Mouse (Mus musculus): ENCODE data around the gene Madd.

Gene Madd

GRCm38 (mm10) chr2:91169587-91170322 lies 13.9 kb downstream of the Madd start:
- no peak for DNase-seq

DNA sequence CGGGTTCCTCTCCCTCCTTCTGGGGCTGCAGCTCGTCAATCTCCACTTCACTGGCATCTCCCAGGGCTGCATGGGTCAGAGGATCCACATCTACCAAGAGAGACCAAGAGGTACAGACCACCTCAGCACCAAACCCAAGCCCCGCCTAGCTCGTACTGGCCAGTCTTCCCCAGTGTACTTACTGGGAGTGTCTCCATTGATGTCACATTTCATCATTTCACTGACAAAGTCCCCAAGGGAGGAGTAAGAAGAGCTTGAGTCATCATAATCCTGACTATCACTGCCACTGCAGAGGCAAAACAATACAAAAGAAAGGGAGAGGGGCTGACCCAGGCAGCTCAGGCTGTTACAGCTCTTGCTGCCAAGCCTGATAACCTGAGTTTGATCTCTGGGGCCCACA lies 16.0 kb downstream of the Madd start:
- no peak for DNase-seq

DNA sequence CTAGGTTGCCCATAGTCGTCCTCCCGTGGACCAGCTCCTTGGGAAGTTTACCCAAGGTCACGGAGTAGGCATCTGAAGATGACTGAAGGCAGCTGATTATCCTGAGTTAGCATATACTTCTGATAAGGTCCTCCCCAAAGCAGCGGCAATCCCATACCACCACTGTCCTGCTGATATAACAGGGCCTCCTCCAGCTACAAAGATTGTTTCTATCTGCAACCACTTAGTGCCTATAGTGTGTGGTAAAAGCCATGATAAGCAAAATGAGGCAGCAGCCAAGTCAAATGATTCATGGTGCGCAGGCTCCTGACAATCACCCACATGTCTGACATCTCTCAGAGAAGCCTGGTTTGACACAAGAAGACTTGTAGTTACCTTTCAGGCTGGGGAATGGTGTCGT lies 18.6 kb downstream of the Madd start:
- DNase-seq: no peak

DNA sequence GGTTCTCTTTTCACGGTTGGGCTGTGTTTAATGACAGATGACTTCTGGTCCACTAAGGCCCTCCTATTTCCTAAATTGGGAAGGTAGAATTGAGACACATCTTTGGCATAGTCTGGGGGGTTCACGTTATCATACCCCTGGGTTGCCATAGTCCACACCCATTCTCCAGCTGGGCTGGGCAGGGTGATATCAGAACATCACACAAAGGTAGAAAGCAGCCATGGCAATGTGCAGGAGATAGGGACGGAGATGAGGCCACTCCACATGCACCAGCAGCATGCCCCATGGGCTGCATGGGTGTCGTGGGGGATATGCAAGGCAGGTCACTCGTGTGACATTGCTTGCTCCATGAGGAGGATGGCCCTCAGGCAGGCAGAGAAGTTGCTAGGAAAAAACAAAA lies 20.1 kb downstream of the Madd start:
- DNase-seq: no peak

GRCm38 (mm10) chr2:91162952-91163351 lies 20.7 kb downstream of the Madd start:
- DNase-seq: no peak

DNA sequence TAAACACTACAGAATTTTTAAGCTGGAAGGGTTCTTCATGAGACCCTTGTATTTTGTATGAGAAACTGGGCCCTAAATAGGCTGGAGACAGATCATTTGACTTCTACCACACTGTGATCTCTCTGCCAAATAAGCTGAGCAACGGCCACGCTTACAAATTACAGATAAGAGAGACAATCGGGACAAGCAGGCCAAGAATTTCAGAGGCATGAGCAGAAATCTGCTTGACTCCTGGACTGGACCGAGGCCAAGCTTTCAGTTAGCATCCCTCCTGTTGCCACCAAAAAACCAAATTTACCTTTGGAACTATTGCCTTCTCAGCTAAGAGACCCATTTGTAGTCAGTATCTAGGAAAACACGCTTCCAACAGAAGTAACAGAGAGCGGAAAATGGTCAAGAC lies 23.0 kb downstream of the Madd start:
- no peak for DNase-seq

DNA sequence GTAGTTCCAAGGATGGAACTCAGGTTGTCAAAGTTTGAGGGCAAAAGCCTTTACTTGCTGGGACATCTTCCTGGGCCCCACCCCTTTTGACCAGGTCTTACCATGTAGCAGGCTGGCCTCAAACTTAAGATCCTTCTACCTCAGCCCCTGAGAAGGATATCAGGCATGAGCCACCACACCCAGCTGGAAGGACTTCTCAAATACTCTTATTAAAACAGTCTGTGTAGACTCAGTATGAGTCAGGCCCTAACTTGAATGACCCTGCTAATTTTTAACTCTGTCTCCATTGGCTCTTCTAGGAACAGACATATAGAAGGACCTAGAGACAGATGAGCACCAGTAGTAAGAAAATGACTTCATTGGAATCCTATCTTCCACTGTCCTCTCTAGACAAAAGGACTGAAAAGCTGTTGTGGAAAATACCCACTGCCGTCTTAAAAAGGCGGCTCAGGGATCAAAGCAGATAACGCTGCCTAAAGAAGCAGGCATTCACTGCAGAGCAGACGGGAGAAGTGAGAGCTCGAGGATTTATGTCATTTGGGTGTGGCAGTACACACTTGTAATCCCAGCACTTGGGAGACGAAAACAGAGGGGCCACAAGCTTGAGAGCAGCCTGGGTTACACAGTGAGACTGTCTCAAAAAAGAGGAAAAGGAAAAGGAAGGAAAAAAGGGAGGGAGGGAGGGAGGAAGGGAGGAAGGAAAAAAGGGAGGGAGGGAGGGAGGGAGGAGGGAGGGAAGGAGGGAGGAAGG lies 26.5 kb downstream of the Madd start:
- DNase-seq: no peak

DNA sequence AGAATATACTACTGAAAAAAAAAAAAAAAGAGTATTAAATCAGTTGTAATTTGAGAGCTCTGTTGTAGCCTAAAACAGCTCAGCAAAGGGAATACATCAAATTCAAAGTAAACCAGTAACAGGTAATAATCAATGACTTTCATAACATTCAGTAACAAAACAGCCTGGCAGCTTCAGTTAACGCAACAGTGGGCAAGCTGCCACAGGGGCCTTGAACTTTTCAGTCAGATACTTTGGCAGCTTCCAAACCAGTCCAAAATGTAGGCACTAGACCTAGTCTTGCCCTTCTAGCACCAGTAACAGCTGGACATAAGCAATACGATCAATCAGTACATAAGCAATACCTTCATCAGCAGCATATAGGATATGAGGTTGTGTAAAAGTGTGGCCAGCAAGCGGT lies 29.5 kb downstream of the Madd start:
- no peak for DNase-seq

GRCm38 (mm10) chr2:91152885-91153377 lies 30.7 kb downstream of the Madd start:
- no peak for DNase-seq

DNA sequence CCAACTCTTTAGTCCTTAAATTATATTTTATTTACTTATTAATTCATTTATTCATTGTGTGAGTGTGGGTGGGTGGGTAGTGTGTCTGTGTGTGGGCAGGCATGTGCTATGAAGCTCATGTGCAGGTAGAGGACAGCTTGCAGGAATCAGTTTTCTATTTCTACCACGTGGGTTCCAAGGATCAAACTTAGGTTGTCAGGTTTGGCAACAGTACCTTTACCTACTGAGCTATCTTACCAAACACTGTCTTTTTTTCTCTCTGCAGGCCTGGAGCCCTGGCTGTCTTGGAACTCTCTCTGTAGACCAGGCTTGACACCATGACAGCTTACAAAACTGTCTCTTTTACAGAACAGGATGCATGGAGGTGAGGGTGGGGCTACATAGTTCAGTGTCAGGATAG lies 32.3 kb downstream of the Madd start:
- no peak for DNase-seq

- no peak for DNase-seq
Measured at GRCm38 (mm10) chr2:91148101-91148500, 35.5 kb downstream of the Madd start.

DNA sequence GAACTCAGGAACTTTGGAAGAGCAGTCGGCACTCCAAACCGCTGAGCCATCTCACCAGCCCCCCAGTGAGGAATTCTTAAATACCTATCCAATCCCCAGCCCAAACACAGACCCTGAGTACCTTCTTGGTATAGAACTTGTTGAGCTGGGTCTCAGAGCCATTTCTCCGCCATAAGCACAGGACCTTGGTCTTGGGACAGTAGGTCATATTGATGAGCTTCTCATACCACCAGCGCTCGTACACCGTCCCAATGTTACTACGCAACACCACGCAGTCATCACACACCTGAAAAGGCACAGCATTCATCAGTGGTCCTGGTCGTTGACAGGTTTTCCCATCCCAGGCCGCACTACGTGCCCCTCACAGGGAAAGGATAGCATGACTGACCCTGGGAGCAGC lies 40.2 kb downstream of the Madd start:
- DNase-seq: no peak

DNA sequence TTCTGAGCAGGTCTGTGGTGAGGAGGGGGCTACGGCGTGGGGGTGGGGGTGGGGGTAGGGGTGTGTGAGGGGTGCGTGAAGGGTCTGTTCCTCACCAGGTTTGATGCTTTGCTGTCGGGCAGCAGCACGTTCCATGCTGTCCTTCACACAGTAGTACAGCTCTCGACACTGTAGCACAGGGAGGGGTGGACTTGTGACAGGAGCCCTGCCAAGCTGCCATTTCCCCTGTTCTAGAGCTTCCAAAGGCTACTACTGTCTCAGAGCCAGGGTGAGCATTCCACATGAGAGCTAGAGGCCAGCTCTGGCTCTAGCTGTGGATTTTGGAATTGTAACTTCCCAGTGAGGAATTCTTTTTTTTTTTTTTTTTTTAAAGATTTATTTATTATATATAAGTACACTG lies 40.7 kb downstream of the Madd start:
- no peak for DNase-seq

DNA sequence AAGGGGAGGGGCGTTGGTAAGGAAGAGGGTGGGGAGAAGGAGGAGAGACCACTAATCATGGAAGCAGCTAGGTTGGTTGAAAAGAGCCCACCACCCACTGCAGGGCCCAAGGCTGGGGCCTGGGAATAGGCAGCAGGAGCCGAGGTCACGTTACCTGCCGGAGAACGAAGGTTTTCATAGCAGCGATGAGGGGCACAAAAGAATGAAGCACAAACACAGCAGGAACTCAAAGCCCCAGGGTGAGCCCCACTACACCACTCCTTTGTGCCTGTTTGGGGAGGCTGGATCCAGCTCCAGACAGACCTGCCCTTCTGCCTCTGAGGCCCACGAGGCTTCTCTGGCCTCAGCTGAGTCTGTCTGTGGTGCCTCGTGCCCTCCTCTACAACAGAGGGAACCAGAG lies 43.9 kb downstream of the Madd start:
- no peak for DNase-seq

- no peak for DNase-seq
Measured at GRCm38 (mm10) chr2:91139311-91139710, 44.3 kb downstream of the Madd start.

DNA sequence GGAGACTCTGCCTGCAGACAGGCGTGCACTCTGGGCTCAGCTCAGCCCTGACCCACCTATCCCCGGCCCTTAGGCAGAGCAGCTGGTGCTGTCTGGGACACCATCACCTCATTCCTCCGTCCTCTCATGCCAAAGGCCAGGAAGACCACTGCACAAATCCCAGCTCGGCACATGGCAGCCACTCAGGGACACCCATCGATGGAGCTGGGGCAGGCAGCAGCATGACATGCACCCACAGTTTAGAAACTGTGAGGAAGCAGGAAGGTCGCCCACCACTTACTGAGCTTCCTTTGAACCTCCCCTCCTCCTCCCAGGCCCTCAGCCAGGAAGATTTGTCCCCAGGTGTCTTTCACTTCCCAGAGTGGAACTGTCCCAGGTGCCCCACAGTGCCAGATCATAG lies 46.2 kb downstream of the Madd start:
- no peak for DNase-seq

DNA sequence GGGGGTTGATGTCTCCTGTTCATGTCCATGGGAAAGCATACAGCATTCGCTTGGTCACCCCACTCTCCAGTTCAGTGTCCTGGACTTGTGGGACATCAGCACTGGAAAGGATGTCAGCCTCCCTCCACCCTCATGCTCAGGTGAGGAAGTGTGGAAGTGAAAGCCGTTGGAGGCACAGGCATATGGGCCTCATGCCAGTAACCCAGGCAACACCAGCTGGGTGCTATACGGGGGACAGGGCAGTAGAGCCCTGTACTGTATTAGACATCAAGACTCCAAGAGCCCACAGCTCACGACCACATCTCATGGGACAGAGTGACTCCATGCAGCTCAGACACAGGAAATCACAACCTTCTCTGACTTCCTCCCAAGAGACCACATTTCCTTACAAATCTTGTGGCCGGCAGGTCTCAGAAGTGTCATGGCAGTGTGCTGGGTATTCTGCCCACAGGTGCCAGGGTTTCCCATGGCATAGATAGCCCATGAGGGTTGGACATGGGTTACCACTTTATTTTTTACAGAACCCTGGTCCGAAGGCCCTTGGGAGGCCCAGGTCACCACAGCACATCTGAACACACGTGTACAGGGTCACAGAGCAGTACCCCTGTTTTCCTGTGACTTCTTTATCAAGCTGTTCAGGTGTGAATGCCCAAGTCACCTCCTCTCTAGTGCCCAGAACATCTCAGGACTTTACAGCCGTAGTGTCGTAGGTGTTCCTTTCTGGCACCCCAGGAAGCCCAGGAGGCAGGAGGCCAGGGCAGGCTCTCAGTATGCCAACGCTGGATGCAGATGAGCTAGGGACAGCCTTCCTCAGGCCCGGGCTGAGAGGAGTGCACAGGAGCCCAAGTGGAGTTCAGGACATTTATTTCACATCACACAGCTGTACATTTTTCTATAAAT lies 46.9 kb downstream of the Madd start:
- no peak for DNase-seq

DNA sequence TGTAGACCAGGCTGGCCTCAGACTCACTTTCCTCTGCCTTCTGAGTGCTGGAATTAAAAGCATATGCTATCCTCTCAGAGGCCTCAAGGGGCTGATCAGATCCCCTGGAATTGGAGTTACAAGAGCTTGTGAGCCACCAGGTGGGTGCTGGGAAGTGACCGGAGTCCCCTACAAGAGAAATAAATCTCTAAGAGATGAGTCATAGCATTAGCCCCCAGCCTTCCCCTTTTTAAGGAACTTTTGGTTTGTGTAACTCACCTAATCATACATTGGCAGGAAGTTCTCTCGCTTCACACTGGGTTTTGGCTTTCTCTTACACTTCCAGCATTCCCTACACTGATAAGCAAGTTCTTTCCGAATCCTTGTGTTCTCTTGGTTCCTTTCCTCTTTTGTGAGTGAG lies 51.6 kb downstream of the Madd start:
- no peak for DNase-seq

DNA sequence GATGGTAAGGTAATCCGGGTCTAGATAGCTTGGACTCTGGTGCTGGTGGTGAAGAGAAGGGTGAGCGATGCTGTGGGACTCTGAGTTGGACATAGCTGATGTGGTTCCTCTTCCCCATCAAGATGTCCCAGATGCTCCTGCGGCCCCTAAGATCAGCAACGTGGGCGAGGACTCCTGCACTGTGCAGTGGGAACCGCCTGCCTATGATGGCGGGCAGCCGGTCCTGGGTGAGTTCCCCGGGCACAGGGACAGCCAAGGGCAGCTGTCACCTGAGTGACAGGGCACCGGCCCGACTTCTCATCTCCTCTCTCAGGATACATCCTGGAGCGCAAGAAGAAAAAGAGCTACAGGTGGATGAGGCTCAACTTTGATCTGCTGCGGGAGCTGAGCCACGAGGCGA lies 52.4 kb downstream of the Madd start:
- no peak for DNase-seq

DNA sequence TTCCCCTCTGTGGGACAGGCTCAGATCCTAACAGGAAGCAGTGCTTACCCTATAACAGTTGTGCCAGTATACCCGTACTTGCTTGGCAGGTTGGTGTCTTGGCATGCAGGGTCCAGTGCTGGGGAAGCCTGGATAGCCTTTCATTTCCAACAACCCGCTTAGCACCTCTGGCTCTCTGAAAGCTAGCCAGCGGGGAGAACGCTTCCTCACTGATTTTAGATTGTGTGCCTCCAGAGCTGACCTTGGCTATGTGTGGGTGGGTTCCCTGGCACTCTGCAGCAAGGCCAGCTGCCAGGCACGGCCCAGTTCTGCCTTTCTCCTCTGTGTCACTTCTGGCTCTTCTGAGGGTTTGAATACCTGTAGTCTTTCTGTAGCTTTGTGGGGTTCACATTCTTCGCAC lies 53.5 kb downstream of the Madd start:
- no peak for DNase-seq

DNA sequence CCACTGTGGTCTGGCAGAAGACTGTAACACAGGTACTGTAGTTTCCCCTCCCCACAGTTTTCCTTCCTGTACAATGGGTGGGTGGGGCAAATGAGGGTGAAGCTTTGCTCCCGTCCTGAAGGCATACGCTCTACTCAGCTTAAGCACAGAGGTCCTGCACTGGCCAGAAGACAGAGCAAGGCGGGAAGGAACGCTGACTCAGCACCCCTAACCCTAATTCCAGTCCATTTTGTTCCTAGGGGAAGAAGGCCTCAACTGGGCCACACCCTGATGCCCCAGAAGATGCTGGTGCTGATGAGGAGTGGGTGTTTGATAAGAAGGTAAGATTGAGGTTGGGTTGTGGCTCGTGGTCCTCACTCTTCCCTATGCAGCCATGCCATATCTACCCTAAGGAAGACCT lies 54.9 kb downstream of the Madd start:
- DNase-seq: no peak

- DNase-seq: no peak
Measured at GRCm38 (mm10) chr2:91125101-91125500, 58.5 kb downstream of the Madd start.

- DNase-seq: no peak
Measured at GRCm38 (mm10) chr2:91123521-91123920, 60.1 kb downstream of the Madd start.

GRCm38 (mm10) chr2:91121497-91121896 lies 62.1 kb downstream of the Madd start:
- no peak for DNase-seq

Measured in right cerebral cortex, adult 18-20 months (tissue).